In the genomic region with DNA sequence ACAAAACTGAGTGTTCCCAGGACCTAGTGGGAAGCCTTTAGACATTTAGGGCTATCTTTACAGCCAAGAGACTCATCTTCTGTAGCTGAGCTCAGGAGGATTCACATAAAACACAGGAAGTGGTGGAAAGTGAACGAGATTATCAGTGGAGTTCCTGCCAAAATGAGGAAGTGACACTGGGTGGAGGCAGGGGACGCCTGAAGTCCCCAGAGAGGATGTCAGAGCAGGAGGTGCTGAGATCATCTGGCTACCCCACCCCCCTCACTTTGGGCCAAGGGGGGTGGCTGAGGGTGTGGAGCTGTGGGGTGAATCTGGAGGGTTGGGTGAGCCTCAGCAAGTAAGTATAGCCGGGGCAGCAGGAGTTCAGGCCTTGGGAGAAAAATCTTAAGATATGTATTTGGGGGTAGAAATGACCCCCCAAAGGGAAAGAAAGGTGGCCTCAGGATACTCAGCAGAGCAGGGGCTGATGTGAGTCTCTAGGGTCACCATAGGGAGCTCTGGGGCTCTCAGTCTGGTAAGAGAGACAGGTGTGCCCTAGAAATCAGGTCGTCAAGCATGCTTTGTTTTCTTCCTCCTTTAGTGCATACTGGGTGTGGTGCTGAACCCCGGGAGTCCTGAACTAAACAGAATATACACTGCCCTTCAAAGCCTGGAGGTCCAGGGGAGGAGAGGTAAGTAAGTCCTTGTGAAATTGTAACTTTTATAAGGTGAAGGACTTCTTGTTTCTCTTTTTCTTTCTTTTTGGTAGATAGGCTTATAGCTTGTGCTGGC, we compare ENCODE assay signal across 7 mouse cellular contexts. TPM values are rescaled to one million over a fixed set of nuclear protein-coding genes. Genes with fewer than 3 reads are reported as not detected.
A peak's percentile ranks its signal among the peaks of the same experiment; 100 is the strongest.
DNase-seq lines count a peak whose midpoint lies in the region; TF ChIP-seq lines count a peak whose summit lies in the region.

No protein-coding gene starts in this region.

- DNase-seq in kidney, postnatal 10 days, result peak; percentile 70
- DNase-seq in naive thymus-derived CD4-positive, alpha-beta T cell, adult 2 months (ENCODE audit: low read depth), result peak; percentile 85
- DNase-seq in cerebellum, postnatal 14 days, result no peak
- DNase-seq in left cerebral cortex, postnatal 14 days (ENCODE audit: low spot score in 2 of 2), result no peak
- DNase-seq in ovary, adult 18-20 months (ENCODE audit: low spot score), result no peak

- H3K27me3 ChIP-seq in ES-Bruce4 (ENCODE audit: control insufficient read depth, insufficient read depth, low read length, poor library complexity, severe bottlenecking), result no peaks in the 10 kb centered on the region

- TF ChIP-seq CTCF in ES-Bruce4 (IDR thresholded peaks at IDR 0.05; ENCODE audit: low read depth, low read length), result no peak
- no peak for TF ChIP-seq CTCF in bone marrow macrophage, adult 2 months (IDR thresholded peaks at IDR 0.05; ENCODE audit: low read depth, low read length)

- peaks cover 7% of the 10 kb centered on the region for H3K4me1 ChIP-seq in ES-Bruce4 (ENCODE audit: control insufficient read depth, insufficient read depth, low read length)
- H3K4me1 ChIP-seq in bone marrow macrophage, adult 2 months (ENCODE audit: control insufficient read depth, insufficient read depth, low read length), result peaks cover 69% of the 10 kb centered on the region

- no peaks in the 10 kb centered on the region for H3K9me3 ChIP-seq in ES-Bruce4 (replicated peaks; ENCODE audit: control insufficient read depth, insufficient read depth, low read length, poor library complexity, severe bottlenecking)

- H3K4me3 ChIP-seq in ES-Bruce4 (ENCODE audit: low read depth, low read length), result no peak overlapping the region
- H3K4me3 ChIP-seq in bone marrow macrophage, adult 2 months (ENCODE audit: insufficient read depth, low read length), result peak overlapping the region; percentile 21

- no peak overlapping the region for H3K9ac ChIP-seq in ES-Bruce4 (ENCODE audit: low read depth, poor library complexity, severe bottlenecking)

- intact Hi-C loops in left cerebral cortex, postnatal 14 days (cut with DNase I), result no loop called here

- TF ChIP-seq EP300 in ES-Bruce4 (IDR thresholded peaks at IDR 0.05; ENCODE audit: insufficient read depth, low read depth, low read length), result no peak

- H3K36me3 ChIP-seq in ES-Bruce4 (ENCODE audit: control insufficient read depth, insufficient read depth, low read length, poor library complexity, severe bottlenecking), result no peaks in the 10 kb centered on the region

- peak overlapping the region; percentile 58 for H3K27ac ChIP-seq in ES-Bruce4 (ENCODE audit: insufficient read depth, low read length)
- peak overlapping the region; percentile 85 for H3K27ac ChIP-seq in bone marrow macrophage, adult 2 months (ENCODE audit: insufficient read depth, low read depth, low read length)

- TF ChIP-seq POLR2A in ES-Bruce4 (IDR thresholded peaks at IDR 0.05; ENCODE audit: insufficient read depth, low read length), result no peak
- no peak for TF ChIP-seq POLR2A in bone marrow macrophage, adult 2 months (IDR thresholded peaks at IDR 0.05; ENCODE audit: borderline replicate concordance, low read depth, low read length)

RNA-seq across cellular contexts. Expression of gene Nuak2, which starts 26.0 kb away (rescaled TPM):
- 20.0 and 21.7 TPM in 2 replicates for polyA plus RNA-seq in ES-Bruce4 (2011; ENCODE audit: insufficient read depth, insufficient read length, low read depth, missing spikeins)
- polyA plus RNA-seq in bone marrow macrophage, adult 2 months (2012; ENCODE audit: insufficient read depth, insufficient read length, missing spikeins), result 22.6 and 24.5 TPM in 2 replicates
- 1 to 10 TPM; 1.6 to 1.7 TPM for total RNA-seq in left cerebral cortex, postnatal 14 days (2021)

RNA-seq across cellular contexts. Expression of gene Klhdc8a, which starts 43.5 kb away (rescaled TPM):
- 0.60 and 0.72 TPM in 2 replicates for polyA plus RNA-seq in ES-Bruce4 (2011; ENCODE audit: insufficient read depth, insufficient read length, low read depth, missing spikeins)
- polyA plus RNA-seq in bone marrow macrophage, adult 2 months (2012; ENCODE audit: insufficient read depth, insufficient read length, missing spikeins), result not detected in 2 replicates
- total RNA-seq in left cerebral cortex, postnatal 14 days (2021), result 10 to 100 TPM; 13.1 to 16.8 TPM

RNA-seq across cellular contexts. Expression of gene Tmcc2, which starts 49.2 kb away (rescaled TPM):
- 11.0 and 11.1 TPM in 2 replicates for polyA plus RNA-seq in ES-Bruce4 (2011; ENCODE audit: insufficient read depth, insufficient read length, low read depth, missing spikeins)
- polyA plus RNA-seq in bone marrow macrophage, adult 2 months (2012; ENCODE audit: insufficient read depth, insufficient read length, missing spikeins), result 9.3 and 11.2 TPM in 2 replicates
- total RNA-seq in left cerebral cortex, postnatal 14 days (2021), result 100 to 1,000 TPM; 128 to 132 TPM

Comparison
In these comparisons a context has a peak if more than half of its experiments do, and no peak if none do; other contexts are left out.
1. DNase-seq: peak in kidney, postnatal 10 days (single experiment) and naive thymus-derived CD4-positive, alpha-beta T cell, adult 2 months (single experiment); none in cerebellum, postnatal 14 days (0 of 2), left cerebral cortex, postnatal 14 days (0 of 2) and ovary, adult 18-20 months (single experiment).